Mouse (Mus musculus): ENCODE measurements around the gene Pde4d.

GRCm38 (mm10) chr13:109922228-109922627, 1472.5 kb downstream of the Pde4d start:
- peak; percentile 60 for TF ChIP-seq CTCF (IDR thresholded peaks at IDR 0.05; ENCODE audit: extremely low read depth, insufficient read depth, low read length)
- no peak for TF ChIP-seq POLR2A (IDR thresholded peaks at IDR 0.05; ENCODE audit: extremely low read depth, insufficient read depth, low read length)
